Mouse (Mus musculus) liver, embryonic 13.5 days (tissue): ENCODE results near the gene Rfpl4. TPM values are rescaled to one million over a fixed set of nuclear protein-coding genes. Genes with fewer than 3 reads are reported as not detected.
"Not testable (repeated sequence)": the region's sequence is repeated elsewhere in the genome, so short reads cannot be mapped to it uniquely, and the experiment has no call there.

Source experiments
- ATAC-seq: fragments of 200-750 bp; cut with Nextera tagmentation; 2 replicates; pipeline ENCODE4 v1.8.0; 2017; ENCODE audit warnings: low read depth, mild to moderate bottlenecking, moderate number of reproducible peaks, moderate library complexity
- DNase-seq: peaks from one replicate; pipeline ENCODE4 v3.0.0; 2022
- H3K27ac ChIP-seq: fragments of 300-500 bp; sonication (generic); 2 replicates; pipeline ENCODE4 v1.5.1; 2015; ENCODE audit warnings: moderate library complexity, mild to moderate bottlenecking, inconsistent platforms
- H3K27me3 ChIP-seq: fragments of 300-500 bp; sonication (generic); 2 replicates; pipeline ENCODE4 v1.6.1; 2015; ENCODE audit warnings: mild to moderate bottlenecking, inconsistent platforms
- H3K36me3 ChIP-seq: fragments of 300-500 bp; sonication (generic); 2 replicates; pipeline ENCODE4 v1.6.1; 2015; ENCODE audit warnings: mild to moderate bottlenecking, inconsistent platforms
- H3K4me1 ChIP-seq: fragments of 300-500 bp; sonication (generic); replicated peaks from 2 replicates; pipeline ENCODE4 v1.6.1; 2015; ENCODE audit warnings: inconsistent platforms
- H3K4me2 ChIP-seq: fragments of 300-500 bp; sonication (generic); 2 replicates; pipeline ENCODE4 v1.6.1; 2015; ENCODE audit warnings: inconsistent platforms, mild to moderate bottlenecking, moderate library complexity
- H3K4me3 ChIP-seq: fragments of 300-500 bp; sonication (generic); replicated peaks from 2 replicates; pipeline ENCODE4 v1.5.1; 2015; ENCODE audit warnings: mild to moderate bottlenecking, inconsistent platforms
- H3K9ac ChIP-seq: fragments of 300-500 bp; sonication (generic); 2 replicates; pipeline ENCODE4 v1.6.1; 2015; ENCODE audit warnings: mild to moderate bottlenecking, inconsistent platforms
- H3K9me3 ChIP-seq: fragments of 300-500 bp; sonication (generic); replicated peaks from 2 replicates; pipeline ENCODE4 v1.6.1; 2016; ENCODE audit warnings: inconsistent platforms
- WGBS: fragments of 180-500 bp; shearing (Covaris S2); methylation state at CpG from one replicate; pipeline ENCODE4 v1.1.7; 2015; ENCODE audit not compliant: insufficient replicate concordance; 5-methylcytosine and 5-hydroxymethylcytosine counted together
- polyA plus RNA-seq: library from polyadenylated mRNA; unstranded; fragments of >200 nt; fragmentation: Nextera tagmentation; extraction: Ambion mirVana; gene quantifications from 2 replicates; pipeline ENCODE4 v1.2.1, GENCODE M21; 2015

Gene Rfpl4
- polyA plus RNA-seq, 1 experiment from 2014 or later = not detected

GRCm38 (mm10) chr7:5080010-5080751 is 36.6 kb downstream of the Rfpl4 start, which contains the start of gene Epn1:
TSS of gene Epn1 (plus strand) at chr7:5080235.
- WGBS = under 1% methylated on average over 79 of the region's 81 CpGs
- H3K4me1 ChIP-seq = peaks cover 71% of the 10 kb centered on the region

GRCm38 (mm10) chr7:5079365-5080009 is 37.3 kb downstream of the Rfpl4 start:
- 36% methylated on average over 9 of the region's 13 CpGs for WGBS
- H3K27ac ChIP-seq = peak overlapping the region; percentile 95
- peaks cover 71% of the 10 kb centered on the region for H3K4me1 ChIP-seq
- not testable (repeated sequence) for ATAC-seq, H3K27me3 ChIP-seq, DNase-seq, H3K9me3 ChIP-seq
- H3K9ac ChIP-seq = peak overlapping the region; percentile 98
- H3K36me3 ChIP-seq = peaks cover 72% of the 10 kb centered on the region
- peak overlapping the region; percentile 84 for H3K4me2 ChIP-seq
- peak overlapping the region; percentile 90 for H3K4me3 ChIP-seq

More at GRCm38 (mm10) chr7:5080010-5080751, 36.6 kb downstream of the Rfpl4 start, which contains the start of gene Epn1:
- Histone ChIP-seq H3K9me3 (no peaks in the 10 kb centered on the region), H3K9ac (peak within 1 kb of the TSS; percentile 98), H3K4me2 (peak within 1 kb of the TSS; percentile 84), H3K36me3 (peaks cover 72% of the 10 kb centered on the region), H3K27ac (peak within 1 kb of the TSS; percentile 95), H3K4me3 (peak within 1 kb of the TSS; percentile 90), H3K27me3 (no peaks in the 10 kb centered on the region)
- ATAC-seq (peak; percentile 90), DNase-seq (peak; percentile 93)

- peak; percentile 50 for DNase-seq
- Histone ChIP-seq H3K4me2 (peak overlapping the region; percentile 34), H3K4me3 (no peak overlapping the region), H3K36me3 (peaks cover 74% of the 10 kb centered on the region), H3K9ac (0 out of 2 replicates have a peak overlapping the region, but pooled peaks have one; percentile 14), H3K4me1 (peaks cover 71% of the 10 kb centered on the region), H3K9me3 (no peaks in the 10 kb centered on the region), H3K27me3 (no peaks in the 10 kb centered on the region), H3K27ac (peak overlapping the region; percentile 83)
- WGBS = 41% methylated on average over 2 of the region's 2 CpGs
- peak; percentile 17; the same call in 1 of the 2 replicates for ATAC-seq
These were observed 39.8 kb downstream of the Rfpl4 start for GRCm38 (mm10) chr7:5076931-5077330.

- DNase-seq (no peak), ATAC-seq (no peak)
- WGBS = 87% methylated on average over 5 of the region's 5 CpGs
- Histone ChIP-seq H3K27ac (peak overlapping the region; percentile 64), H3K4me2 (0 out of 2 replicates have a peak overlapping the region, but pooled peaks have one; percentile 3), H3K36me3 (peaks cover 92% of the 10 kb centered on the region), H3K4me1 (peaks cover 73% of the 10 kb centered on the region), H3K9ac (0 out of 2 replicates have a peak overlapping the region, but pooled peaks have one; percentile 29), H3K27me3 (no peaks in the 10 kb centered on the region), H3K4me3 (no peak overlapping the region), H3K9me3 (no peaks in the 10 kb centered on the region)
These were observed 41.8 kb downstream of the Rfpl4 start for GRCm38 (mm10) chr7:5074984-5075383.

GRCm38 (mm10) chr7:5073586-5073985 is 43.2 kb downstream of the Rfpl4 start:
- H3K9me3 ChIP-seq = no peaks in the 10 kb centered on the region
- ATAC-seq (peak; percentile 78), DNase-seq (peak; percentile 66)
- H3K4me3 ChIP-seq = peak overlapping the region; percentile 25
- H3K4me2 ChIP-seq = peak overlapping the region; percentile 59
- H3K27me3 ChIP-seq = no peaks in the 10 kb centered on the region
- 7% methylated on average over 1 of the region's 1 CpGs for WGBS
- peaks cover 70% of the 10 kb centered on the region for H3K4me1 ChIP-seq
- H3K9ac ChIP-seq = peak overlapping the region; percentile 64
- H3K36me3 ChIP-seq = peaks cover 99% of the 10 kb centered on the region
- H3K27ac ChIP-seq = peak overlapping the region; percentile 89

- H3K27ac ChIP-seq = no peak overlapping the region
- peak overlapping the region; percentile 92; the same call in 1 of the 2 replicates for H3K9ac ChIP-seq
- H3K4me3 ChIP-seq = peak overlapping the region; percentile 82
- no peaks in the 10 kb centered on the region for H3K27me3 ChIP-seq
- H3K9me3 ChIP-seq = no peaks in the 10 kb centered on the region
- ATAC-seq (no peak), DNase-seq (no peak)
- peaks cover 56% of the 10 kb centered on the region for H3K4me1 ChIP-seq
- WGBS = 79% methylated on average over 6 of the region's 6 CpGs
- H3K4me2 ChIP-seq = peak overlapping the region; percentile 98
- H3K36me3 ChIP-seq = peaks cover 51% of the 10 kb centered on the region
These were observed 51.9 kb downstream of the Rfpl4 start for GRCm38 (mm10) chr7:5064886-5065285.

GRCm38 (mm10) chr7:5062360-5063001 is 54.3 kb downstream of the Rfpl4 start:
- Histone ChIP-seq H3K27ac (peak overlapping the region; percentile 99), H3K4me2 (peak overlapping the region; percentile 98), H3K27me3 (peaks cover 21% of the 10 kb centered on the region), H3K9ac (peak overlapping the region; percentile 92), H3K9me3 (no peaks in the 10 kb centered on the region), H3K4me3 (peak overlapping the region; percentile 82), H3K36me3 (peaks cover 27% of the 10 kb centered on the region), H3K4me1 (peaks cover 59% of the 10 kb centered on the region)
- under 1% methylated on average over 51 of the region's 51 CpGs for WGBS
- ATAC-seq (peak; percentile 63), DNase-seq (no peak)

- H3K9ac ChIP-seq = peak within 1 kb of the TSS; percentile 92
- no peaks in the 10 kb centered on the region for H3K9me3 ChIP-seq
- peak; percentile 88 for DNase-seq
- H3K27ac ChIP-seq = peak within 1 kb of the TSS; percentile 99
- ATAC-seq = peak; percentile 78
- peaks cover 21% of the 10 kb centered on the region for H3K36me3 ChIP-seq
- peak within 1 kb of the TSS; percentile 82 for H3K4me3 ChIP-seq
- peaks cover 27% of the 10 kb centered on the region for H3K27me3 ChIP-seq
- under 1% methylated on average over 65 of the region's 65 CpGs for WGBS
- H3K4me2 ChIP-seq = peak within 1 kb of the TSS; percentile 98
- H3K4me1 ChIP-seq = peaks cover 56% of the 10 kb centered on the region
These were observed 54.9 kb downstream of the Rfpl4 start, which contains the start of gene U2af2 for GRCm38 (mm10) chr7:5061774-5062359. TSS of gene U2af2 (plus strand) at chr7:5062143.

- Histone ChIP-seq H3K4me3 (peak overlapping the region; percentile 82), H3K4me1 (peaks cover 50% of the 10 kb centered on the region), H3K36me3 (peaks cover 14% of the 10 kb centered on the region), H3K27ac (peak overlapping the region; percentile 99), H3K4me2 (peak overlapping the region; percentile 98), H3K9ac (peak overlapping the region; percentile 92), H3K27me3 (peaks cover 34% of the 10 kb centered on the region), H3K9me3 (no peaks in the 10 kb centered on the region)
- under 1% methylated on average over 60 of the region's 60 CpGs for whole genome bisulfite sequencing
- peak; percentile 83 for ATAC-seq
- DNase-seq = peak; percentile 94
These were observed 55.6 kb downstream of the Rfpl4 start for GRCm38 (mm10) chr7:5060944-5061773.

GRCm38 (mm10) chr7:5060239-5060731 is 56.5 kb downstream of the Rfpl4 start:
- WGBS = 3% methylated on average over 27 of the region's 27 CpGs
- Histone ChIP-seq H3K4me2 (peak overlapping the region; percentile 98), H3K36me3 (peaks cover 5% of the 10 kb centered on the region; the same call in 1 of the 2 replicates), H3K9ac (peak overlapping the region; percentile 92), H3K27me3 (peaks cover 42% of the 10 kb centered on the region), H3K4me1 (peaks cover 42% of the 10 kb centered on the region), H3K27ac (peak overlapping the region; percentile 99), H3K4me3 (peak overlapping the region; percentile 82), H3K9me3 (no peaks in the 10 kb centered on the region)
- ATAC-seq (no peak), DNase-seq (peak; percentile 76)
